Mouse (Mus musculus): ENCODE data around the gene Rab7.

The Rab7 gene

DNA sequence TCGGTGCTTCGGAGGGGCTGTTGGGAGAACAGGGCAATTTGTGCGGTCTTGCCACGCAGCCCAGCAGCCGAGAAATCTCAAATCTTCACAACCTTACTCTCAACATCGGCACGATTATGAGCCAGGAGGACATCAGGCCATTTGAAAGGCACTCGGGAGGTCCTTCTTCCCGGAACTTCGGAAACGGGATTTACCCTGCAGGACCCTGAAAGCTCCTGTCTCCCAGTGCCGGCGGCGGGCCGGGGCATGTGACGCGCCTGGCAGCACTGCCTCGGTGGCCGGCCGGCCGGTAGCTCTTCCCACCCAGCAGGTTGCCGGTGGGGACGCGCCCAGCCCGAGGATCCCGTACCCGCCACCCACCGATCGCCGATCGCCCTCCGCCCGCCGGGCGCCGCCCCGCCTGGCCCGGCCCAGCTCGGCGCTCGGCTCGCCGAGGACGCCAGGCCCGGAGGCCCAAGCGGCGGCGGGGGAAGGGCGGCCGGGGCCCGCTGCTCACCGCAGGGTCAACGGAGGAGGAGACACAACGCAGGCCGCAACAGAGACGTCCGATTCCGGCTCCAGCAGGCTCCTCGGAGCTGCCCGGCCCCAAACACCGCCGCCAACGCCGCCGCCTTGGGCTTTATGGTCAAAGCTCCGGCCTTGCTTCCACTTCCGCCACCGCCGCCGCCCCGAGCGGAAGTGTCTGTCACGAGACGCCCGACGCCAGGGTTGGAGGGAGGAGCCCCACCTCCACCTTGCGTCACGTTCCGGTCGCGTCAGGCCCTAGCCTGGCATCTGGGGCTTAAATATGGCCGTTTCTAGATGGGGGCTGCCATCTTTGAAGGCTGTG is at the start of gene Rab7:
Gene Rab7, minus strand, starts transcription at position 694 of the 829 bp plus-strand sequence.
- peak; percentile 93 to 97 for DNase-seq (ENCODE audit: low spot score in 2 of 2)

DNA sequence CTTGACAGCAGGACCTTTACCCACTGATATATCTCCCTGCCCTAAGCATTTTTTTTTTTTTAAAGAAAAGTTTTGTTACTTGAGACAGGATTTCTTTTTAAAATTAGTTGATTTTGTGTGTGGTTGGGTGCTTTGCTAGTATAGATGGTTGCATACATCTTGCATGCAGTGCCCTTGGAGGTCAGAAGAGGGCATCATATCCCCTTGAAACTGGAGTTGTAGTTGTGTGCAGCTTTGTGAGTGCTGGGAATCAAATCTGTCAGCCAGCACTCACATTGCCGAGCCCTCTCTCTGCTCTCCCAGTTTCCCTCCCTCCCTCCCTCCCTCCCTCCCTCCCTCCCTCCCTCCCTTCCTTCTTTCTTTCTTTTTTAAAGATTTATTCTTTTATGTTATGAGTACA is 43.9 kb upstream of the Rab7 start:
- no peak for DNase-seq (ENCODE audit: low spot score in 2 of 2)

DNA sequence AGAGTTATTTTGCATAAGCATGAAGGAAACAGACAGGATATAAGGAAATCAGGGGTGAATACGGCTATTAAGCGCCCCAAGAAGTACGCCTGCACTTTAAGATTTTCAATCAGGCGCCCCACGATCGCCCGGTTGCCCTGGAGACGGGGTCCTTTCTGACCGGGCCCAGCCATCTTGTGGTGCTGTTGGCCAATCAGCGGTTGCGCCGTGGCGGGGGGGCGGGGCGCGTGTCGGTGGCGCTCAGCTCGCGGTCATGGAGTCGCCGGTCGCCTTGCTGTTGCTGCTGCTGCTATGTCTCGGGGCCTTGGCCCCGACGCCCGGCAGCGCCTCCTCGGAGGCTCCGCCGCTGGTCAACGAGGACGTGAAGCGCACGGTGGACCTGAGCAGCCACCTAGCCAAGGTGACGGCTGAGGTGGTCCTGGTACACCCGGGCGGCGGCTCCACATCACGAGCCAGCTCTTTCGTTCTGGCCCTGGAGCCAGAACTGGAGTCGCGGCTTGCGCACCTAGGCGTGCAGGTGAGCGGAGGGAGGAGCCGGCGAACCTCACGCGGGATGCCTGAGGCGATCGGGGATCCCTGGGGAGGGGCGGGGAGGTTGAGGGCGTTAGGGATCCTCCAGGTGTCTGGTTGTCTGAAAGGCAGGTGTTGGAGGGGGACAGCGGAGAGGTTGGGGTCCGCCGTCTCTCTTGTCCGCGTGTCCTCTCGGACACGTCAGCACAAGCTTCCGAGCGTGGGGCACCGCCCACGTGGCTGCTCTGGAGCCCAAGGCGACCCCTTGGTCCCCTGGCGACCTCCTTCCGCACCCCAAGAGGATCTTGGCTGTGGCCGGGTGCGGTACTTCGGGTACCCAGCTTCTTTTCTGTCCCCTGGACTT is 39.4 kb upstream of the Rab7 start, which contains the start of gene Rpn1:
Gene Rpn1, plus strand, starts transcription at position 205 of the 874 bp plus-strand sequence.
- peak; percentile 99 to 100 for DNase-seq (ENCODE audit: low spot score in 2 of 2)

DNA sequence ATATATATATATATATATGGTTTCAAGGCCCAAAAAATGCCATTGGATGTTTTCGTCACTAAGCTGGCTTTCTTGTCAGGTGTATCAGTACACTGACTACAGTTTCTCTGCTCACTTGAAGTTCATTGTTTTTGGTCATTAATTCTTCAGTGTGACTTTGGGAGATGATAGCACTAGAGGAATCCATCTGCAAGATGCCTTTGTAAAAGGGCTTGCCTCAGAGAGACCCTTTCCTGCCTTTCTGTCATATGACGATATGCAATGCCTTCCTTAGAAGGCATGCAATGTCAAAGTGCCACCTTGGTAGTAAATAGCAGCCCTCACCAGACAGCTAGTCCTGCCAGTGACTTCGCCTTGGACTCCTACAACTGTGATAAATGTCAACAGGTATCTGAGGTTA is 38.6 kb upstream of the Rab7 start:
- DNase-seq (ENCODE audit: low spot score in 2 of 2), result no peak

DNA sequence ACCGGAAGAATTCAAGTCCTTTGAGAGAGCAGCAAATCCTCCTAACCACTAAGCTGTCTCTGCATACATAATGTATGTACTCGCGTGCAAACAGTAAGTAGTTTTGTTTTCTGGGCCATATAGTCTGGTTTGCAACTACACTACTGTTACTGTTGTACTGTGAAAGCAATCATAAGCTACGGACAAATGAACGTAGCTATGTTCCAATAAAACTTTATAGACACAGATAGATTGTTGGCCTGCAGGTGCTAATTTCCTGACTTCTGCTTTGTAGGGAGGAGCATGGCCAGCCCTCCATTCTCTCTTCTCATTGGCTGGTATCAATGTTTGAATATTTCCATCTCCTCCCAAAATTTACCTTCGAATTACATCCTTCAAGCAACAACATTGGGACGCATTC is 38.0 kb upstream of the Rab7 start:
- DNase-seq (ENCODE audit: low spot score in 2 of 2), result no peak

DNA sequence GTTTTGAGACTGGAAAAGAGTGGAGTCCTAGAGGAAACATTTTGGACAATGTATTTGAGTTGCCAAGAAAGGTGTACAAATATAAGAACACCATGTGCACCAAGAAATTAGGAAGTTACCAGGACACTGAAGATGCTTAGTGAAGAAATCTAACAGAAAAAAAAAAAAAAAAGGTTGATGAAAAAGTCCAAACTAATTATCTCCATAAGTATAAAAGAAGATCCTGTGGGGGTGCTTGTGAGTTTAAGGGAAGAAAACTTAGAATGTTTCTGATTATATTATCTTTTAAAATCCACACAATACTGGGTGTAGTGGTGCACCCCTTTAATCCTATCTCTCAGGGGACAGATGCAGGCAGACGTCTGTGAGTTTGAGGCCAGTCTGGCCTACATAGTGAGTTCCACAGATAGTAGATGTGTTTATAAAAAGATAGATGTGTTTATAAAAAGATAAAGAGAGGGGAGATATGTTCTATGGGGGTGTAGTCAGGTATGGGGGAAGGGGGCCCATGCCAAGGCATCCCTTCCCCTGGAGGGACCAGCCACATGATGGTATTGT is 31.0 kb upstream of the Rab7 start:
- DNase-seq (ENCODE audit: low spot score in 2 of 2), result no peak

DNA sequence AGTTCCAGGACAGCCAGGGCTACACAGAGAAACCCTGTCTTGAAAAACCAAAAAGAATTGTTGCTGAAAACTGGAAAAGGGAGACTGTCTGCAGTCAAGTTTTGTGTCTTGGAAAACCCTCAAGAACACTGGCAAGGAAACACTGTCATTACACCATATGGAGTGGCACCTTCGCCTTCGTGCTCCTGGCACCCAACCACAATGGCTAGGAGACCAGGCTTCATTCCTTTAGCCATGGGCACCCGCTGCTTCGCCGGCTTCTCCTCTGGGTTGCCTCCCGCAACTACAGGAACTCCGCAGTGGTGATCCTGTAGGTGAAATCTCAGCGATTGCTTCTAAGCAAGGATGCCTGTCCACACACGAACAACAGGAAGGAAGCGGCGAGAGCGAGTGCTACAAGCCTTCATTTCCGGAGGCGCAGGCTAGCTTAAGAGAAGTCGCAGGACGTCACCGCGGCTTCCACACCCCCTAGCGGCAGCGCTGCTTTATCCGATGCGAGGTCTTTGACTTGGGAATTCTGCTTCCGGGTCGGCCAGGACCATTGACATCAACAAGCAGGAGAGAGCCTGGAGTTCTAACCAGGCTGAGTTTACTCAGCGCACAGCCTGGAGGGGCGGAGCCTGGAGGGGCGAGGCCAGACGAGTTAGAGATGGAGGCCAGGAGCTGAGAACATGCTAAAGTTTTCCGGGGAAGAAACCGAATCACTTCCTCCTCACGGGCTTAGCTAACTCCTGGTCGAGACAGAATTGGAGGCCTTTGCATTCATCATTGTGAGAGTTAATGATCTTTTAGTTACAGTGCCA is 29.9 kb upstream of the Rab7 start:
- peak; percentile 90 to 95 for DNase-seq (ENCODE audit: low spot score in 2 of 2)

DNA sequence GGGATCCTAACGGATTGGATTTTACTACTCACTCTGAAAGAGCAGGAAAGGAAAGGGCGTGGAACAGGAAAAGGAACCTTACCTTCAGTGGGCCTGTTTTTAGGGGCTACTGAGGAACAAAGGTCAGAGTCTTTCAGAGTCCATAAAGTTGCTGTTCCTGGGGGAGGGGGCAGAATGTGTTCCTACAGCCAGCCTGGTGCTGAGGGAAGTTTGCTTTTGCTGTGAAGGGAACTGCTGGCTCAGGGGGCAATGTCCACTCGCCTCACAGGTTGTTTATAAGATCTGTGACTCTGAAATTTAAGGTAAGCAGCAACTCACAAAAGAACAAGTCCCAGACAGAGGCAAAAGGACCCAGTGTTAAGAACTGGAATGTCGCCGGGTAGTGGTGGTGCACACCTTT is 26.1 kb upstream of the Rab7 start:
- no peak for DNase-seq (ENCODE audit: low spot score in 2 of 2)

DNA sequence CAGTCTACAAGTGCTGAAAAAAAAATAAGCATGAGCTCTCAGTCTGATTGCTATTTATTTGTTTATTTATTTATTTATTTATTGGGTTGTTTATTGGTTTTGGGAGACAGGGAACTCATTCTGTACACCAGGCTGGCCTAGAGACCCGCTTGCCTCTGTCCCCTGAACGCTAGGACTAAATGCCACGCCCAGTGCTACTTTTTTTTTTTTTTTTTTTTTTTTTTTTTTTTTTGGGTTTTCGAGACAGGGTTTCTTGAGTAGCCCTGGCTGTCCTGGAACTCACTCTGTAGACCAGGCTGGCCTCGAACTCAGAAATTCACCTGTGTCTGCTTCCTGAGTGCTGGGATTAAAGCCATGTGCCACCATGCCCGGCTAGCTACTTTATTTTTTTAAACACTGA is 25.4 kb upstream of the Rab7 start:
- DNase-seq (ENCODE audit: low spot score in 2 of 2), result no peak

DNA sequence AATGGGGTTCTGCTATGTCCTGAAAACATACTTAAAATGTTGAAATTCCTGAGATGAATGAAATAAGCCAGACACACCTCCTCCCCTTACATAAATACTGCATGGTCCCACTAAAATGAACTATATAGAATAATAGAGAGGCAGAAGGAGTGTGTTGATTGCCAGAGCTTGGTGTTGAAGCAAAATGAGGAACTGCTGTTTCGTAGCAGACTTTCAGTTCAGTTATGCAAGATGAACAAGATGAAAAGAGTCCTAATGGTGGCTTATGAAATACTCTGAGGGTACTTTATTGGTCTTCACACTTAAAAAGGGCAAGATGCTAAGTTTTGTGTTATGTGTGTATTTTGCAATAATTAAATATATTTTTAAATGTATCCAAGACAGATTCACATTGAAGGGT is 23.7 kb upstream of the Rab7 start:
- no peak for DNase-seq (ENCODE audit: low spot score in 2 of 2)

DNA sequence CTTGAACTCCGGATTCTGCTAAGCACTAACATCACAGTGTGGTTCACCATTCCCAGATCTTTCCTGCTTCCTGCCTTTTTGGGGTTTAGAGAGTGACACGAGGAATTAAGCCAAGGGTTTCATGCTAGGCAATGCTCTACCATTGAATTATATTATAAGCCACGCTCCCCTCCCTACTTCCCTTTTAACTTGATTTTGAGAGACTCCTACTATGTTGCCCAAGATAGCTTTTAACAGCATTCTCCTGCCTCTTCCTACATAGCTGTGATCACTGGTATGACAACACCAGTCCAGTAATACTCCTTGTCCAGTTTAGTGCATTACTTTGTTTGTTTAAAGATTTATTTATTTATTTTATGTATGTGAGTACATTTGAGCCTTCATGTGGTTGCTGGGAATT is 22.7 kb upstream of the Rab7 start:
- DNase-seq (ENCODE audit: low spot score in 2 of 2), result no peak

DNA sequence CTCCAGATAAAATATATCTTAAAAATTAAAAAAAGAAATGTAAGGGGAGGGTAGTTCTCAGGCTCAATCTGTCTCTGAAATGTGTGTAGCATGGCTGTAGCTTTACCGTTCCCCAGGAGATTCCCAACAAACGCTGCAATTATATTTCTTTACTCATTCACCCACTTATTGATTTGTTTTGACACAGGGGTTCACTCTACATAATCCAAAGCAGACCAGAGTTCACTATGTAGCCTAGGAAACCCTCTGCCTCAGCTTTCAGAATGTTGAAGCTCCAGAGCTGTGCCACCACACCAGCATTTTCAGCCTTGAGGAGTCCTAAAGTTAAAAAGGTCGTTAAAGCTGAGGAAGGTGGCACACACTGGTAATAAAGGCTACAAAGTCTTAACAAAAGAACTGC is 20.9 kb upstream of the Rab7 start:
- no peak for DNase-seq (ENCODE audit: low spot score in 2 of 2)

DNA sequence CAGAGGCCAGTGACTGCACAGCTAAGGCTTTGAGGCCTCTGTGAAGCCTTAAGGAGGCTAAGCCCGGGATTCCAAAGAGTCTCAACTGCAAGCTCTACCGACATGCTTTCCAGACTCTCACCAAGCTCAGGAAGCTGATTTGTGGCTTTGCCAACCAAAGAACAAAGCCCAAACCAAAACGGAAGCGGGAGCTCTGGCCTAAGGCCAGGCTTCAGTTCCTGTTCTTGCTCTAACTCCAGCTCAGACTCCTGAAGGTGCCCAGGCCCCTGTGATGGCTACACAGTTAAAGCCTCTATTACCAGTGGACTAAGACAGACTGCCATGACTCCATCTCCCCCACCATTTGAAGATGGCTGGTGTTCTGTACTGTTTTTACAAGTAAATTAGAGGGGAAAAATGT is 20.0 kb upstream of the Rab7 start:
- DNase-seq (ENCODE audit: low spot score in 2 of 2), result peak in 1 of 2 experiments; percentile 30

DNA sequence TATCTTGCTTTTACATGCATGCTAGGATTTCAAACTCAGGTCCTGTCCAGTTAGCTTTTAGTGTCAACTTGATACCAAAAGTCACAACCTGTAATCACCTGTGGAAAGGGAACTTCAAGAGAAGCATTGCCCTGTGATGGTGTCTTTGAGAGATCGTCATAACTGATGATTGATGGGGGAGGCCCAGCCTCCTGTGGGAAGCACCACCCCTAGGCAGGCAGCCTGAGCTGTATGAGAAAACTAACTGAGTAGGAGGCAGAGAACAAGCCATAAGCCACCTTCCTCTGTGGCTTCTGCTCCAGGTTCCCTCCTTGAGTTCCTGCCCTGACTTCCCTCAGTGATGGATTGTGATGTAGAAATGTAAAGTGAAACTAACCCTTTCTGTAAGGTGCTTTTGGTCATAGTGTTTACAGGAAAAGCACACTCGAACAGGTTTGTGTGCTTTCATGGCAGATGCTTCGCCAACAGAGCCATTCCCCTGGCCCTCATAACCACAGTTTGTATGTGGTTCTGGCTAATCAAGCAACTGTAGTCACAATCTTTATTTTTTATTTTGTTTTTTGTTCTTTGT is 19.1 kb upstream of the Rab7 start:
- DNase-seq (ENCODE audit: low spot score in 2 of 2), result no peak

DNA sequence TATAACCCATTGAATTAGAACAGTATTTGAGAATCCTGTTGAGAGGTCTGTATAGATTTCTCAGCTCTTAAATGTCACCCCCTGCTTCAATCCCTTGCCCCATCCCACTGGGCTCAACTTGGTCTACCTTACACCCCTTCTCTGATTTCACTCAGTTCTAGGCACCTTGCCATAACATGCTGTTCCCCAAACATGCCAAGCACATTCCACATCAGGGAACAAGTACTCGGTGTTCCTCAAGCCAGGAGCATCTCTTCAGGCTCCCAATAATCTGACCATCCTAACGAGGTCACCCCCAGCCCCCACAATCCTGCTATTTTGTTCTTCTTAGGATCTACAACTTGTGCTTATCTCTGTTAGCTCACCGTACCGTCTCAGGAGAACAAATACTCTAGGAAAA is 17.3 kb upstream of the Rab7 start:
- no peak for DNase-seq (ENCODE audit: low spot score in 2 of 2)

DNA sequence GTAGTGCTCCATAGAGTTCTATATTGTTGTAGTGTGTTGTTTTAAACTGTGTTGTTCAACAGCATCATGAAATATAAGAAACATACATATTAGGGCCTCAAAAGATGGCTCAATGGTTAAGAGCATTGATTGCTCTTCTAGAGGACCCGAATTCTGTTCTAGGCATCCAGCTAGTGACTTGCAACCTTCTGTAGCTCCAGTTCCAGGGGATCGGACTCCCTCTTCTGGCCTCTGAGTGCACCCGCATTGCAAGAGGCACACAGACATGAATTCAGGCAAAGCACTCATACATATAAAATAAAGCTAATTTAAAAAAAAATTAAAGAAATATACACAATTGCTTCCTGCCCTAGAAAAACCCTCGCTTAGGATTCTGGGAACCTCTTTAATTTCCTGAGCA is 16.3 kb upstream of the Rab7 start:
- DNase-seq (ENCODE audit: low spot score in 2 of 2), result no peak

DNA sequence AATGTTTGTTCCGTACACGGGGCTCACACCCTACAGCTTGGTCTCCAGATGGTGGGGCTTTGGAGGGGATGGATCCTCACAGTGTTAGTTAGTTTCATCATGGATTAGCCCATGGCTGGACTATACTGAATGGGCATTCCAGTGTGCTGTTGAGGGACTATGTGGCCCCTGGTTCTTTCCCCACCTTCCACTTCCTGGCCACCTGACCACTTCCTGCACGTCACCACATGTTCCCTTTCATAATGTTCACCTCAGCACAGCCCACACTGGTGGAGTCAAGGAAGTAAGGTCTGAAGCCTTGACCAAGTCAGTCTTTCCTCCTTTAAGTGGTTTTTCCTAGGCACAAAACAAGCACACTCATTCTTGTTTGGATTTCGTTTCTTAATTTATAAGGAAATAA is 15.5 kb upstream of the Rab7 start:
- peak in 1 of 2 experiments; percentile 25 for DNase-seq (ENCODE audit: low spot score in 2 of 2)

DNA sequence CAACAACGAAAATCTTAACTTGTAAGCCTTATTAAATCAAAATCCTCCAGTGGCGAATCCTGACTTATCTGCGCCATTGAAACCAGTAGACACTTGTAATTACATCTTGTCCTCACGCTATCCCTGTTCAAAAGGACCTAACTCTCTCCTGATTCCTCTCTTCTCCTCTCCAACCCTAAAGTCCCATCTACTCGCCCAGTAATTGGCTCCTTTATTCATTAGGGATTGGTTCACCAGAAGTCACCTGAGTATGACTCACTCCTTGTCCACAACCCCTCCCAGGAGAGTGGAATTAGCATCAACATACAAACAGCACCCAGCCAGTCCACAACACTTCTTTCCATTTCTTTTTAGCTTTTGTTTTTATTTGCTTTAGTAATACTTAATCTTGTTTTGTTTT is 14.8 kb upstream of the Rab7 start:
- no peak for DNase-seq (ENCODE audit: low spot score in 2 of 2)

DNA sequence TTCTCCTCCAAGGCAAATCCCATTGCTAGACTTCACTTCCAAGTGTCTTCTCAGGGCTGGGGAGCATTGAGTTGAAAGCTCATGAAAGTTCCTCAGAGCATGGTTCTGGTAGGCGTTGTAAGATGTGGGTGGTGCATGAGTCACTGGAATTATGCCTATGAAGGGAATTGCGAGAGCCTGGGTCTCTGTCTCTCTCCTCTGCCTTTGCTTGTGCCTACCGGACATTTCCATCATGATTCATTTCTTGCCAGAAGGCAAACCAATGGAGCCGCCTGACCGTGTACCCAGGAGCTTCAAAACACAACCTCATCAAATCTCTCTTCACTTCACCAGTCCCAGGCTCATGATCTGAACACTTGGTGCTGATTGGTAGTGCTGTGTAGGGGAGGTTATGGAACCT is 11.8 kb upstream of the Rab7 start:
- DNase-seq (ENCODE audit: low spot score in 2 of 2), result no peak

DNA sequence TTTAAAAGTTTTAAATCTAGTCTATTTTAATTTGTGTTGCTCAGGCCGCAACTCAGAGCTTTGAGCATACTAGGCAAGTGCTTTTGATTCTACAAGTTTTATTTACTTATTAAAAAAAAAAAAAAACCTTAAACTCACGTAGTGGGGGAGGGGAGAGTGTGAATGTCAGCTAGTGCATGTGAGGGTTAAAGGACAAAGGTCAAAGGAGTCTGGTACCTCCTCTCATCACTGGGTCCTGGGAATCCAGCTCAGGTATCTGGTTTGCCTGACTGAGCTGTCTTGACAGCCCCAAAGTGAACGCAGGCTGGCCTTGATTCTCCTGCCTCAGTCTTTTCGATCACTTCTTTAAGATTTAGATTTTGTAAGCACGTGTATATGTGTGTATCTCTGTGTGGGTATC is 10.6 kb upstream of the Rab7 start:
- DNase-seq (ENCODE audit: low spot score in 2 of 2), result no peak

DNA sequence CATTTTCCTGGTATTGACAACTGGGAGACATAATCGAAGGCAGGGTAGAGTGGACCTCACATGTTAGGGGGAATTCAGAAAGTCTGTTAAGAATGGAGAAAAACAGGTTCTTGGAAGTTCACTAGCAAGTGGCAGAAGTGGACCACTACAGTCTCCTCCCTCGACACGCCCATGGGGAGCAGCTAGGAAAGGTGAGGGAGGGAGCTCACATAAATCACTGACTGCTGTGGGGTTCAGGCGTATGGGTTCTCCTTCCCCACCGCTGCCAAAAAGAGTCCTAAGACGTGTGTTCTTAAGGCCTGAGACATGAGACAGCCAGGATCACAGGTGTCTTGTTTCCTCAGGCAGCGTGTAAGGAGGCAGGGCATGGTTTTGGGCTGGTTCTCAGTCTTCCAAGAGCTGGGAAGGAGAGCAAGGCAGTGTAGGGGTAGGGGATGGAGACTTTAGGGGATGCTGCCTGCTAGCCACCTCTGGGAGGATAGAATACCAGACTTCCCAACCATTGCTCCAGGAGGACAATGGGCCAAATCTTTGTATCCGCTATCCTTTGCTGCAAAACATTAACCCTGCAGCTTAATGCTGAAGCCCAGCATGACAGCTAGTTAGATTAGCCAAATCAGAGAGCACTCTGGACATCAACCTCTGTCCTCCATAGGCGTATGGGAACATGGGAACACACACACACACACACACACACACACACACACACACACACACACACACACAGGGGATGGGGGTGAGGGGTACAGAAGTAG is 9.2 kb upstream of the Rab7 start:
- DNase-seq (ENCODE audit: low spot score in 2 of 2), result no peak
